In genomic region chr1:19211546-19212154, GRCm38 (mm10) we compare ENCODE assay signal across 12 mouse cellular contexts. TPM values are rescaled to one million over a fixed set of nuclear protein-coding genes. Genes with fewer than 3 reads are reported as not detected.
DNase-seq lines count a peak whose midpoint lies in the region; ATAC-seq lines count a peak whose summit lies in the region.
"Had no signal": no experiment of that assay in that cellular context is flagged by ENCODE, and none has a peak within 500 bp of the region (broad histone marks: within the 10 kb centered on the region; RNA-seq: fewer than 3 reads in every experiment).

No protein-coding gene starts in this region.

- H3K4me3 ChIP-seq in hindbrain, embryonic 16.5 days (ENCODE audit: low read length): peak overlapping the region; percentile 19; the same call in 1 of the 2 replicates
- peak overlapping the region; percentile 40 for H3K4me3 ChIP-seq in midbrain, embryonic 12.5 days
- no peak overlapping the region for H3K4me3 ChIP-seq in liver, embryonic 12.5 days
- H3K4me3 ChIP-seq in heart, embryonic 11.5 days (ENCODE audit: low read depth, low read length): no peak overlapping the region
- H3K4me3 ChIP-seq: forebrain, embryonic 15.5 days; liver, embryonic 15.5 days had no signal

- intact Hi-C loops in heart, postnatal 14 days (cut with DNase I): no loop called here
- intact Hi-C loops in gastrocnemius, postnatal 14 days (cut with DNase I; ENCODE audit: low total_unique reads): no loop called here

- H3K27ac ChIP-seq in hindbrain, embryonic 16.5 days (ENCODE audit: low read depth, low read length): no peak overlapping the region
- H3K27ac ChIP-seq in midbrain, embryonic 12.5 days (replicated peaks): peak overlapping the region; percentile 49
- no peak overlapping the region for H3K27ac ChIP-seq in liver, embryonic 12.5 days
- H3K27ac ChIP-seq in heart, embryonic 11.5 days (ENCODE audit: low read depth, low read length): no peak overlapping the region
- H3K27ac ChIP-seq: forebrain, embryonic 15.5 days; liver, embryonic 15.5 days had no signal

- peaks cover 52% of the 10 kb centered on the region for H3K27me3 ChIP-seq in hindbrain, embryonic 16.5 days (replicated peaks; ENCODE audit: control insufficient read depth, insufficient read depth, low read length)
- H3K27me3 ChIP-seq in midbrain, embryonic 12.5 days: peaks cover 86% of the 10 kb centered on the region
- H3K27me3 ChIP-seq in liver, embryonic 12.5 days (replicated peaks): peaks cover 91% of the 10 kb centered on the region
- peaks cover 78% of the 10 kb centered on the region for H3K27me3 ChIP-seq in heart, embryonic 11.5 days (ENCODE audit: control insufficient read depth, insufficient read depth, low read length)

- 0 out of 2 replicates have a peak, but pooled peaks have one; percentile 38 for ATAC-seq in hindbrain, embryonic 16.5 days
- peak; percentile 38; the same call in 1 of the 2 replicates for ATAC-seq in midbrain, embryonic 12.5 days (ENCODE audit: low FRiP score, low read depth)
- no peak for ATAC-seq in liver, embryonic 12.5 days
- ATAC-seq in heart, embryonic 11.5 days (replicated peaks; ENCODE audit: insufficient number of reproducible peaks, low FRiP score, low TSS enrichment): no peak
- ATAC-seq: forebrain, embryonic 15.5 days had no signal

- no peaks in the 10 kb centered on the region for H3K36me3 ChIP-seq in hindbrain, embryonic 16.5 days (ENCODE audit: control insufficient read depth, insufficient read depth, low read length)
- no peaks in the 10 kb centered on the region for H3K36me3 ChIP-seq in midbrain, embryonic 12.5 days
- no peaks in the 10 kb centered on the region for H3K36me3 ChIP-seq in liver, embryonic 12.5 days
- H3K36me3 ChIP-seq in heart, embryonic 11.5 days (ENCODE audit: control insufficient read depth, insufficient read depth, low read length): no peaks in the 10 kb centered on the region
- H3K36me3 ChIP-seq: forebrain, embryonic 15.5 days; liver, embryonic 15.5 days had no signal

- no peak overlapping the region; the same call in 1 of the 2 replicates for H3K9ac ChIP-seq in hindbrain, embryonic 16.5 days (ENCODE audit: low read depth, low read length)
- H3K9ac ChIP-seq in midbrain, embryonic 12.5 days (replicated peaks): 0 out of 2 replicates have a peak overlapping the region, but pooled peaks have one; percentile 24
- H3K9ac ChIP-seq in liver, embryonic 12.5 days: no peak overlapping the region
- H3K9ac ChIP-seq in heart, embryonic 11.5 days (ENCODE audit: low read depth, low read length): no peak overlapping the region
- H3K9ac ChIP-seq: forebrain, embryonic 15.5 days; liver, embryonic 15.5 days had no signal

- no peaks in the 10 kb centered on the region for H3K9me3 ChIP-seq in hindbrain, embryonic 16.5 days (ENCODE audit: control insufficient read depth, low read length)
- no peaks in the 10 kb centered on the region for H3K9me3 ChIP-seq in midbrain, embryonic 12.5 days
- no peaks in the 10 kb centered on the region for H3K9me3 ChIP-seq in liver, embryonic 12.5 days (replicated peaks)
- H3K9me3 ChIP-seq in heart, embryonic 11.5 days (replicated peaks; ENCODE audit: control insufficient read depth, low read length): no peaks in the 10 kb centered on the region
- H3K9me3 ChIP-seq: forebrain, embryonic 15.5 days; liver, embryonic 15.5 days had no signal

- H3K4me2 ChIP-seq in hindbrain, embryonic 16.5 days (ENCODE audit: low read length): peak overlapping the region; percentile 10
- H3K4me2 ChIP-seq in midbrain, embryonic 12.5 days (replicated peaks): no peak overlapping the region
- no peak overlapping the region for H3K4me2 ChIP-seq in liver, embryonic 12.5 days
- H3K4me2 ChIP-seq in heart, embryonic 11.5 days: no peak overlapping the region
- H3K4me2 ChIP-seq: forebrain, embryonic 15.5 days; liver, embryonic 15.5 days had no signal

- H3K4me1 ChIP-seq in hindbrain, embryonic 16.5 days (ENCODE audit: control insufficient read depth, insufficient read depth, low read depth, low read length): peaks cover 4% of the 10 kb centered on the region; the same call in 1 of the 2 replicates
- H3K4me1 ChIP-seq in midbrain, embryonic 12.5 days: 0 out of 2 replicates have a peak, but pooled peaks cover 3% of the 10 kb centered on the region
- no peaks in the 10 kb centered on the region for H3K4me1 ChIP-seq in liver, embryonic 12.5 days
- no peaks in the 10 kb centered on the region for H3K4me1 ChIP-seq in heart, embryonic 11.5 days (ENCODE audit: control insufficient read depth, insufficient read depth, low read length)
- H3K4me1 ChIP-seq: liver, embryonic 15.5 days had no signal

- WGBS in hindbrain, embryonic 16.5 days: under 1% methylated on average over 15 of the region's 15 CpGs
- under 1% methylated on average over 15 of the region's 15 CpGs for WGBS in midbrain, embryonic 12.5 days
- WGBS in liver, embryonic 12.5 days (ENCODE audit: insufficient replicate concordance): 3% methylated on average over 15 of the region's 15 CpGs
- WGBS in heart, embryonic 11.5 days (ENCODE audit: insufficient replicate concordance): 1% methylated on average over 15 of the region's 15 CpGs

- DNase-seq in kidney, adult 18-20 months: peak; percentile 59
- no peak for DNase-seq in kidney, adult 11 months
- no peak for DNase-seq in heart, postnatal 14 days
- no peak for DNase-seq in gastrocnemius, postnatal 14 days
- DNase-seq: adrenal gland, postnatal 25 days had no signal

RNA-seq across cellular contexts. Expression of gene Tfap2b, which starts 2.9 kb away (rescaled TPM):
- polyA plus RNA-seq in hindbrain, embryonic 16.5 days (2015; fragmentation: Nextera tagmentation; extraction: Ambion mirVana): 40.1 and 64.0 TPM in 2 replicates
- 93.3 and 100 TPM in 2 replicates for polyA plus RNA-seq in midbrain, embryonic 12.5 days (2016; fragmentation: Nextera tagmentation; extraction: Ambion mirVana)
- not detected for total RNA-seq in heart, postnatal 14 days (2021)
- not detected for total RNA-seq in gastrocnemius, postnatal 14 days (2021)
- polyA plus RNA-seq in liver, embryonic 12.5 days (2016; fragmentation: Nextera tagmentation; extraction: Ambion mirVana): 0.18 TPM in 1 of 2 replicates, not detected in the other
- 0.48 and 1.3 TPM in 2 replicates for polyA plus RNA-seq in heart, embryonic 11.5 days (2014; fragmentation: Nextera tagmentation; extraction: Ambion mirVana)
- polyA plus RNA-seq: C2C12 had no signal

Comparison
In these comparisons a context has a peak if more than half of its experiments do, and no peak if none do; other contexts are left out.
1. ATAC-seq: peak in hindbrain, embryonic 16.5 days (single experiment) and midbrain, embryonic 12.5 days (single experiment); none in liver, embryonic 12.5 days (single experiment) and heart, embryonic 11.5 days (single experiment).
2. H3K4me3 ChIP-seq: peak in hindbrain, embryonic 16.5 days (single experiment) and midbrain, embryonic 12.5 days (single experiment); none in liver, embryonic 12.5 days (single experiment) and heart, embryonic 11.5 days (single experiment).
3. RNA of gene Tfap2b, which starts 2.9 kb away (polyA plus RNA-seq): 93.3 to 100 TPM in midbrain, embryonic 12.5 days and 40.1 to 64.0 TPM in hindbrain, embryonic 16.5 days; 0.48 to 1.3 TPM in heart, embryonic 11.5 days and 0.18 TPM in liver, embryonic 12.5 days; every median in the first group is over 10 times any median in the second.